Mouse (Mus musculus) CD4-positive, CD25-positive, alpha-beta regulatory T cell (primary cell): Measurements from ENCODE around the gene Sephs2. TPM values are rescaled to one million over a fixed set of nuclear protein-coding genes. Genes with fewer than 3 reads are reported as not detected.

ENCODE experiments used
- polyA plus RNA-seq: library from polyadenylated mRNA; unstranded; fragments of 100-300 nt; shearing (Covaris generic); gene quantifications from one replicate; pipeline ENCODE4 v1.2.1, GENCODE M21; 2017

Gene Sephs2
- polyA plus RNA-seq, result 43.1 TPM

DNA sequence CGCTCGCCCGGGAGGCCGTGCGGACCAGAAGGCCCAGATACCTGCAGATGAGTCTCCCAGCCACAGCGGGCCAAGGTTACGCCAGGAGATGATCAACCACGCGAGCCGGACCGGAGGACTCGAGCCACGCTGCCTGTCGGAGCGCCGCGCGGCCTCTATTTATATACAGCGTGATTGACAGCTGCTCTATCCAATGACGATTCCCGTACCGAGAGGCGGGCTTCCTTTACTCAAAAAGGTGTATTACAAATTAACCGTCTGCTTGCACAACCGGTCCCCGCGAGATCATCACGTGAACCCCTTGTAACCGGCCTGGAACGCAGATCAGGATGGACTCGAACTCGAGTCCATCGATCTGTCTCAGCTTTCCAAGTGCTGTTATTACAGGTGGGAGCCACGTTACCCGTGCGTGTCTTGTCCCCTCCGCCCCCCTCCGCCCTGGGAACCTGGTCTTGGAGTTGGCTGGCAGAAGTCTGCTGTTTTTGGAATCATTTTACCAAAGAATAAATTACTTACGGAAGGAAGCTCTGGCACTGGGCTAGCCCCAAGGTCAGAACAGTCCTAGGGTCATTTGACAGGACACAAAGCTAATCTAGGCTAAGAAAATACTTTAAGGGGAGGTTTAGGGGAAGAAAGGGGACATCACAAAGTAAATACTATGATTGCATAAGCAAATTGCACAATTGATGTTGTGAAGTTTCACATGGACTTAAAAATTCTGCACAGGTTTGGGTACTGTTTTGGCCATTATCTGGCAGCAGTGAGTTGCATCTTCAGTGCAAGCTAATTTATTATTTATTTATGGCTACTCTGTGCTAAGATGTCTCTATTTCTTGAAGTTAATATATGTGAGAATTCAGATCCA lies at the start of gene Sephs2:
TSS of gene Sephs2 (minus strand) at position 131 of the 865 bp plus-strand sequence.

DNA sequence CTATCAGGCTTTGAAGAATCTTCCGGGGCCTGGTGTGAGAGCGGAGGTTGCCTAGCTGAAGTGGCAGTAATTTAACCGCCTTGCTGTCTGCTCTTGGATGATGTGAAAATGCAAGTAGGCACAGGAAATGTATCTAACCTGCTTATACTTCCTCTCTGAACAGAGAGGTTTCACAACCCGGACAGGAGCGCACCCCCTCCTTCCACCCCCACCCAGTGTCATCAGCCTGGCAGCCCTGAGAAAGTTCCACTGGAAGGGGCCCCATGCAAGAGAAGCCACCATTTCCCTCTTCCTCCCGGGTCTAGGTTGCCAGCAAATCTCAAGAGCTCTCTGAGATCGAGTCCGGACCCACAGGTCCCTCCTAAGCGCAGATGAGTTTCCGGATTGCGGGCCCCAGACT lies 22.2 kb upstream of the Sephs2 start, which contains the start of gene Itgal:
TSS of gene Itgal (plus strand) at position 163 of the 400 bp plus-strand sequence.

DNA sequence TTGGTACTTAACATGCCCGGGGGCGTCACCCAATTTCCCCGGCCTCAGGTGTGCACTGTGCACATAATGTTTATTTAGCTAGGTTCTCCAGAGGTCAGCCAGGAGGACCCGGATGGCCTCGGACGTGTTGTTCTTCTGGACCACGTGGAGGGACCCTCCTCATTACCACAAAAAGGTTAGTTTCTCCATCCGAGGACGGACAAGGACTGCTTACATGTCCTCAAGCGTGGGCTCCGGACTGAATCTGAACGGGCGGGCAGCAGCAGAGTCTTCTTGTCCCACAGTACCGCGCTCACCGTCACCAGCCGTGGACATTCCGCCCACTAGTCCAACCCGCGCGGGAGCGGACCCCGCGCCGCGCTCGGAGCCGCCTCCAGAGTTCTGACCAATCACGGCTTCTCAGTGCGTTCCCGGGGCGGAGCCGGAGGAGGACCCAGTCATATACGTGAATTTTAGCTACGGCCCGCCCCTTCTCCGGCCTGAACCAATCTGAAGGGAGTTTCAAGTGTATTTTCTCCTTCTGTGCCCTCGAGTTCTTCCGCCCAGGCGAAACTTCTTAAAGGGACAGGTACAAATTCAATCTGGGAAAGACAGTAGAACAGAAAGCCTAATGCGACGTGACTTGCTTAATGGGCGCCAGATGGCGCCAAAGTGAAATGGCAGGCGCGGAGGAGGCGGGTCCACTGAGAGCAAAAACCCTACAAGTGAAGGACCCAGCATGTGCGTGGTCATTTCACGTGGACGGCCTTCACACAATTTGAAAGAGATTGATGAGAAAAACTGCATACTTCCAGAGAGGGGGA lies 13.3 kb downstream of the Sephs2 start, which contains the start of gene Dctpp1:
TSS of gene Dctpp1 (minus strand) at position 401 of the 803 bp plus-strand sequence.

DNA sequence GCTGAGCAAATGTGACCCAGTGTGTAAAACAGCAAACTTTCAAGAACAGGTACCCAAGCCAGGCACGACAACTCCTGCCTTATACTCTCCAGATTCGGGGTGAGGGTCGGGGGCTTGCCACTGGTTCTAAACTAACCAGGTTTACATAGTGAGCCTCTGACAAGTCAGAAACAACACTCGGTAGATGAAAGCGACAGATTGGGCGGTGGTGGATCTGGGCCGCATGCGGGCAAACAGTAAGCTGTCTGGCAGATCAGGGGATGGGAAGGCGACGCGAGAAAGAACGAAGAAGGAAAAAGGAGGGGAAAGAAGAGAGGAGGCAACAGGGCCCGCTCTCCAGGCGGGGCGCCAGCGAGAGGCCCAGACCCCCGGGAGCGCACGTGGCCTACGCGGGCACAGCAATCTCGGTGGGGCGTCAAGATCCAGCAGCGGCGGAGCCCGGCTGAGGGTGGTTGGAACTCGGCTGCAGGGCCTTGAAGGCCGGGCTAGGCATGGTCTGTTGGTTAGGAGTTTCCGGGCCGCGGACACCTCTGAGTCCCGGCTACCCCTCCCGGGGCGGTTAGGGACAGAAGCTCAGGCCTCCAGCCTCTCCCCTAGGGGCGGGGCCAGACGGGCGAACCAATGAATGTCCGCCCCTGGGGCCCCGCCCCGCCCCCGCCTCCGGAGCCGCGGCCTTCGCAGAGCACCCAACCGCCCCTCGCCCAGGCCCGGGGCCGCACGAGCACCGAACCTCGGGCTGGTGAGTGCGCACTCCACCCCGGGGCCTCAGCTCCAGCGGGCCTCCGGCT lies 29.8 kb downstream of the Sephs2 start, which contains the start of gene Zfp771:
TSS of gene Zfp771 (plus strand) at position 405 of the 788 bp plus-strand sequence.

DNA sequence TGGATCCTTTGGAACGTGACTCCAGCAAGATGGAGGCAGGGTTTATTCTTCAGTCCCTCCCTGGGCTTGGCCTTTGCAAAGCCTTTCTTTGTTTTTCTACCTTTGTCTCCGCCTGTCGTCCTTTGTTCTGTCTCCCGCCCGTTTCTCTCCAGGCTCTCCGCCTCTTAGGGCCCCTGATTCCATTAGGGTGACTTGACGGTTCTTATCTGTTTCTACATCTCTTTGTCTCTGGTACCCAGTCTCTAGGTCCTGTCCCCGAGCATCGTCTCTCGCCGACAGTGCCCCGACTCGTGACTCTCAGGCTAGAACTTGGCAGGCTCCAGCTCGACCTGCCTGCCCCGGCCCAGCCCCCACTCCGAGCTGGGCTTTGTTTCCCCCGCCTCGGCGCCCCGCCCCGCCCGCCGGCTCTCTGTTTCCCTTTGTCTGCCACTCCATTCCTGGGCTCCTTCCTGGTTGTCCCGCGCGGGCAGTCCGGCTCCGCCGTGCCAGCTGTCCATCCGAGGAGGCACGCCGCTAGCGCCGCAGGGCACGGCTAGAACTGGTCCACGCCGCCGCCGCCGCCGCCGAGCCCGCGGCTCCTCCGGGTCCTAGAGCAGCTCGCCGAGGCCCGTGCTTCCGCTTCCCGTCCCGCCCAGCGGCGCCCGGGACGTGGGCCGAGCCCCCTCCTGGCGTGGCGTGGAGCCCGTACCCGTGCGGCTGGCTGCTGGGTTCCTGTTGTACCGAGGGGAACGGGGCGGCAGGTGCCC lies 41.1 kb downstream of the Sephs2 start, which contains the start of the genes Zfp553 and Sept1:
TSS of gene Zfp553 (plus strand) at position 440 of the 746 bp plus-strand sequence.
TSS of gene Sept1 (minus strand) at position 509 of the 746 bp plus-strand sequence.

Other genes starting within 250 kb of the Sephs2 start
- 176 TPM for gene Maz, start 247.0 kb downstream of the Sephs2 start, polyA plus RNA-seq
- gene Kif22, start 231.6 kb downstream of the Sephs2 start, polyA plus RNA-seq, result 10.7 TPM
- not detected for gene Zg16, start 186.7 kb downstream of the Sephs2 start, polyA plus RNA-seq
- gene AI467606, start 182.7 kb downstream of the Sephs2 start, polyA plus RNA-seq, result 327 TPM
- gene Qprt, start 151.8 kb downstream of the Sephs2 start, polyA plus RNA-seq, result 25.5 TPM
- gene Spn, start 136.2 kb downstream of the Sephs2 start, polyA plus RNA-seq, result 77.9 TPM
- 62.4 TPM for gene Cd2bp2, start 78.0 kb downstream of the Sephs2 start, polyA plus RNA-seq
- gene Tbc1d10b, start 65.6 kb downstream of the Sephs2 start, polyA plus RNA-seq, result 73.5 TPM
- gene Mylpf, start 65.2 kb downstream of the Sephs2 start, polyA plus RNA-seq, result 19.1 TPM
- 26.6 TPM for gene Zfp553, start 41.0 kb downstream of the Sephs2 start, polyA plus RNA-seq
- gene Sept1, start 40.9 kb downstream of the Sephs2 start, polyA plus RNA-seq, result 541 TPM
- 14.6 TPM for gene Zfp771, start 29.8 kb downstream of the Sephs2 start, polyA plus RNA-seq
- gene Dctpp1, start 13.3 kb downstream of the Sephs2 start, polyA plus RNA-seq, result 38.6 TPM
- 276 TPM for gene Itgal, start 22.2 kb upstream of the Sephs2 start, polyA plus RNA-seq
- 0.32 TPM for gene Zfp768, start 71.5 kb upstream of the Sephs2 start, polyA plus RNA-seq
- gene Zfp747, start 102.0 kb upstream of the Sephs2 start, polyA plus RNA-seq, result 16.9 TPM
- gene 9130019O22Rik, start 113.1 kb upstream of the Sephs2 start, polyA plus RNA-seq, result 7.8 TPM
- 7.1 TPM for gene E430018J23Rik, start 119.6 kb upstream of the Sephs2 start, polyA plus RNA-seq
- gene Zfp764, start 132.8 kb upstream of the Sephs2 start, polyA plus RNA-seq, result 13.6 TPM
- 49.9 TPM for gene Zfp688, start 148.0 kb upstream of the Sephs2 start, polyA plus RNA-seq
- gene Zfp689, start 175.1 kb upstream of the Sephs2 start, polyA plus RNA-seq, result 10.2 TPM
- 135 TPM for gene Prr14, start 185.6 kb upstream of the Sephs2 start, polyA plus RNA-seq
- gene Fbrs, start 205.1 kb upstream of the Sephs2 start, polyA plus RNA-seq, result 17.4 TPM
- 72.1 TPM for gene Srcap, start 237.9 kb upstream of the Sephs2 start, polyA plus RNA-seq
- gene Gm42715, start 245.5 kb upstream of the Sephs2 start, polyA plus RNA-seq, result 6.4 TPM